Mouse (Mus musculus): ENCODE results near the gene Fancd2. TPM values are rescaled to one million over a fixed set of nuclear protein-coding genes. Genes with fewer than 3 reads are reported as not detected.

The Fancd2 gene
- polyA plus RNA-seq, 1 experiment from 2014 or later, result 13.1 TPM

DNA sequence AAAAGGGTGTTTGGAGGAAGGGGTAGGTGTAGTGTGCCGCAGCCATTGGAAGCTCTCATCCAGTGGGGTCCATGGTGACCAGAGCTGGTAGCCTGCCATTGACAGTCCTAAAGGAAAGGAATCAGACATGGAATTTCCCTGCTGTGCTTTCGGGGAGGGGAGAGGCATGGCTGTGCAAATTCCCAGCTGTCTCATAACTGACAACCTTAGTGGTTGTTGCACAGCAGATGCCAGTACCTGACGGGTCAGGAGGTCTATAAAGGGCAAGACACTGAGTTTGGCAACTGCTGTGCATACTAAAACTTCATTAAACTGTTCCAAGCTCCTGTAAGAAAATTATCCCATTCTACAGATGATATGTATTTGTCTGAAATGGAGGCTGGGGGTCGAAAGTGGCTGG lies 66.5 kb downstream of the Fancd2 start:
- Histone ChIP-seq H3K9ac (ENCODE audit: low read length) (no peak overlapping the region), H3K4me3 (ENCODE audit: low read depth, low read length) (no peak overlapping the region), H3K4me2 (ENCODE audit: low read length) (no peak overlapping the region), H3K36me3 (ENCODE audit: control insufficient read depth, insufficient read depth, low read length) (no peaks in the 10 kb centered on the region), H3K27ac (ENCODE audit: low read depth) (no peak overlapping the region), H3K4me1 (replicated peaks; ENCODE audit: control insufficient read depth, insufficient read depth, low read length) (0 out of 2 replicates have a peak, but pooled peaks cover 4% of the 10 kb centered on the region), H3K9me3 (ENCODE audit: control insufficient read depth, low read length) (no peaks in the 10 kb centered on the region), H3K27me3 (replicated peaks; ENCODE audit: control insufficient read depth, insufficient read depth, low read length) (no peaks in the 10 kb centered on the region)
- 88% methylated on average over 4 of the region's 4 CpGs for WGBS
- DNase-seq (ENCODE audit: low spot score) (no peak), ATAC-seq (replicated peaks; ENCODE audit: low FRiP score, low TSS enrichment, low read depth) (no peak)

GRCm38 (mm10) chr6:113599833-113600232 lies 68.4 kb downstream of the Fancd2 start:
- 63% methylated on average over 5 of the region's 5 CpGs for WGBS
- Histone ChIP-seq H3K4me3 (ENCODE audit: low read depth, low read length) (no peak overlapping the region), H3K27me3 (replicated peaks; ENCODE audit: control insufficient read depth, insufficient read depth, low read length) (no peaks in the 10 kb centered on the region), H3K9ac (ENCODE audit: low read length) (no peak overlapping the region), H3K4me1 (replicated peaks; ENCODE audit: control insufficient read depth, insufficient read depth, low read length) (0 out of 2 replicates have a peak, but pooled peaks cover 4% of the 10 kb centered on the region), H3K4me2 (ENCODE audit: low read length) (no peak overlapping the region), H3K36me3 (ENCODE audit: control insufficient read depth, insufficient read depth, low read length) (no peaks in the 10 kb centered on the region), H3K9me3 (ENCODE audit: control insufficient read depth, low read length) (no peaks in the 10 kb centered on the region), H3K27ac (ENCODE audit: low read depth) (no peak overlapping the region)
- ATAC-seq (replicated peaks; ENCODE audit: low FRiP score, low TSS enrichment, low read depth) (no peak), DNase-seq (ENCODE audit: low spot score) (no peak)

- 36% methylated on average over 23 of the region's 23 CpGs for WGBS
- Histone ChIP-seq H3K4me1 (replicated peaks; ENCODE audit: control insufficient read depth, insufficient read depth, low read length) (peaks cover 8% of the 10 kb centered on the region), H3K9me3 (ENCODE audit: control insufficient read depth, low read length) (no peaks in the 10 kb centered on the region), H3K4me2 (ENCODE audit: low read length) (0 out of 2 replicates have a peak within 1 kb of the TSS, but pooled peaks have one; percentile 7), H3K4me3 (ENCODE audit: low read depth, low read length) (no peak within 1 kb of the TSS), H3K27me3 (replicated peaks; ENCODE audit: control insufficient read depth, insufficient read depth, low read length) (no peaks in the 10 kb centered on the region), H3K9ac (ENCODE audit: low read length) (0 out of 2 replicates have a peak within 1 kb of the TSS, but pooled peaks have one; percentile 3), H3K36me3 (ENCODE audit: control insufficient read depth, insufficient read depth, low read length) (no peaks in the 10 kb centered on the region), H3K27ac (ENCODE audit: low read depth) (0 out of 2 replicates have a peak within 1 kb of the TSS, but pooled peaks have one; percentile 4)
- ATAC-seq (replicated peaks; ENCODE audit: low FRiP score, low TSS enrichment, low read depth), result no peak
- peak; percentile 53 for DNase-seq (ENCODE audit: low spot score)
These were observed 69.2 kb downstream of the Fancd2 start, which contains the start of gene Fancd2os for GRCm38 (mm10) chr6:113600543-113601139. Gene Fancd2os (minus strand): TSS chr6:113600715.

GRCm38 (mm10) chr6:113602821-113603220 lies 71.3 kb downstream of the Fancd2 start:
- Histone ChIP-seq H3K36me3 (ENCODE audit: control insufficient read depth, insufficient read depth, low read length) (0 out of 2 replicates have a peak, but pooled peaks cover 8% of the 10 kb centered on the region), H3K4me1 (replicated peaks; ENCODE audit: control insufficient read depth, insufficient read depth, low read length) (peaks cover 19% of the 10 kb centered on the region), H3K9ac (ENCODE audit: low read length) (no peak overlapping the region), H3K4me3 (ENCODE audit: low read depth, low read length) (no peak overlapping the region), H3K27me3 (replicated peaks; ENCODE audit: control insufficient read depth, insufficient read depth, low read length) (no peaks in the 10 kb centered on the region), H3K4me2 (ENCODE audit: low read length) (no peak overlapping the region), H3K27ac (ENCODE audit: low read depth) (no peak overlapping the region), H3K9me3 (ENCODE audit: control insufficient read depth, low read length) (no peaks in the 10 kb centered on the region)
- ATAC-seq (replicated peaks; ENCODE audit: low FRiP score, low TSS enrichment, low read depth) (no peak), DNase-seq (ENCODE audit: low spot score) (no peak)
- WGBS, result 94% methylated on average over 6 of the region's 6 CpGs

DNA sequence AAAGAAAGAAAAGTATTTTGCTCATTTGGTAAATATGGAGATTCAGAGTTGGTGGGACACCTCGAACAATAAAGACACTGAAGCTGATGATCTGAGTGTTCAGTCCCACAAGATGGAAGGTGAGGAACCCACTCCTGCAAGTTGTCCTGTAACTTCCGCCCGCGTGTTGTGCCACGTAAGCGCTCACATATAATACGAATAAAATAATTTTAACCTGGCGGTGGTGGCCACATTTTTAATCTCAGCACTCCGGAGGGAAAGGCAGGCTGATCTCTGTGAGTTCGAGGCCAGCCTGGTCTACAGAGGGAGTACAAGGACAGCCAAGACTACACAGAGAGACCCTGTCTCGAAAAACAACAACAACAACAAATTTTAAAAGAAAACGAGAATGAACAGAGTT lies 72.5 kb downstream of the Fancd2 start:
- 54% methylated on average over 12 of the region's 12 CpGs for WGBS
- H3K9ac ChIP-seq (ENCODE audit: low read length), result peak overlapping the region; percentile 72
- H3K9me3 ChIP-seq (ENCODE audit: control insufficient read depth, low read length), result no peaks in the 10 kb centered on the region
- H3K27me3 ChIP-seq (replicated peaks; ENCODE audit: control insufficient read depth, insufficient read depth, low read length), result no peaks in the 10 kb centered on the region
- peak overlapping the region; percentile 66; the same call in 1 of the 2 replicates for H3K27ac ChIP-seq (ENCODE audit: low read depth)
- ATAC-seq (replicated peaks; ENCODE audit: low FRiP score, low TSS enrichment, low read depth) (no peak; the same call in 1 of the 2 replicates), DNase-seq (ENCODE audit: low spot score) (no peak)
- H3K4me3 ChIP-seq (ENCODE audit: low read depth, low read length), result peak overlapping the region; percentile 87
- H3K4me1 ChIP-seq (replicated peaks; ENCODE audit: control insufficient read depth, insufficient read depth, low read length), result peaks cover 19% of the 10 kb centered on the region
- peak overlapping the region; percentile 52 for H3K4me2 ChIP-seq (ENCODE audit: low read length)
- 0 out of 2 replicates have a peak, but pooled peaks cover 11% of the 10 kb centered on the region for H3K36me3 ChIP-seq (ENCODE audit: control insufficient read depth, insufficient read depth, low read length)

DNA sequence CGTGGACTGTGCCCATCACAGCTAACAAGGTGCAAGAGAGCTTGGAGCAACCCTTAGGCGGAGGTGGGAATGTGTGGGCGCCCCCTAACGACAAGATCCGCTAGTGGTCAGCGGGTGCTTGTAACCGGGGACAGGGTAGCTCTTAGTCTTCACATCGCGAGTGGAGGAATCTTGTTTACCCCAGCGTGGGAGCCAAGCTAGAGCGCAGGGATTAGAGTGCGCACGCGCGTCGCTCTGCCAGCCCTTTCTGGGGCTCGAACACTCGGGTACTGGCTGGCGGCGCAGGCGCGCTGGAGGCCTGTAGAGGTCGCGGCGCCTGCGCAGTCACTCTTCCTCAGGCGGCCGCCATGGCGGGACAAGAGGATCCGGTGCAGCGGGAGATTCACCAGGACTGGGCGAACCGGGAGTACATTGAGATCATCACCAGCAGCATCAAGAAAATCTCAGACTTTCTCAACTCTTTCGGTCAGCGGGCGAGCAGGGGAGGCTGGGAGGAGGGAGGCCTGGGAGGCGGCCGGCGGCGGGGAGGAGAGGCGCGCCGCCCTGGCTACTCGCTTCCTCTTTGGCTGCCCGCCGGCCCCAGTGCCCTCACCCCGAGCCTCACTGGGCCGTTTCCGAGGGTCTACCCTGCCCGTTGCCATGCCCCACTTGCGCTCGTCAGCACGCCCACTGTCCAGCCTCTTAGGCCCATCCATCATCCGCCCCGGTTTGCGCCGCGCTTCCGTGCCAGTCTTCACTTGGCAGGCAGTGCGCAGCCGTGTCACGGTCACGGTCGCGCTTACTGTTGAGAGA lies 73.1 kb downstream of the Fancd2 start, which contains the start of gene Brk1:
Brk1 (plus strand) TSS at position 341 of the 792 bp plus-strand sequence.
- ATAC-seq (replicated peaks; ENCODE audit: low FRiP score, low TSS enrichment, low read depth), result peak; percentile 81
- Histone ChIP-seq H3K9me3 (ENCODE audit: control insufficient read depth, low read length) (no peaks in the 10 kb centered on the region), H3K27ac (ENCODE audit: low read depth) (peak within 1 kb of the TSS; percentile 66), H3K36me3 (ENCODE audit: control insufficient read depth, insufficient read depth, low read length) (0 out of 2 replicates have a peak, but pooled peaks cover 11% of the 10 kb centered on the region), H3K4me1 (replicated peaks; ENCODE audit: control insufficient read depth, insufficient read depth, low read length) (peaks cover 19% of the 10 kb centered on the region), H3K27me3 (replicated peaks; ENCODE audit: control insufficient read depth, insufficient read depth, low read length) (no peaks in the 10 kb centered on the region), H3K4me2 (ENCODE audit: low read length) (peak within 1 kb of the TSS; percentile 87), H3K9ac (ENCODE audit: low read length) (peak within 1 kb of the TSS; percentile 72), H3K4me3 (ENCODE audit: low read depth, low read length) (peak within 1 kb of the TSS; percentile 87)
- under 1% methylated on average over 65 of the region's 65 CpGs for WGBS
- peak; percentile 94 for DNase-seq (ENCODE audit: low spot score)

DNA sequence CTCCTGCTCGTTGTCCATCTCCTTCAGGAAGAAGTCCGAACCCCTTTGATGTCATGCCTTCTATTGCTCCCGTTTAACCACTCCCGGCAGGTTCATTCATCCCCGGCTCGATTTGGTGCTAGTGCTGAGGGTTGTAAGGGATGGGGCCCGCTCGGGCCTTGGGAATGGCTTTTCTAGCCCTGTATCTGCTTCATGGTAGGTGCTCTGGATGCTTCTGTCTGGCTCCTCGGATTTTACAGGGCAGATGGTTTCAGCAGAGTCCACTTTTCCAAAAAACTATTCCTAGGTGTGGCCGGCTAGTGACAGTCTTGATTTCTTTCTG lies 73.7 kb downstream of the Fancd2 start:
- DNase-seq (ENCODE audit: low spot score) (no peak), ATAC-seq (replicated peaks; ENCODE audit: low FRiP score, low TSS enrichment, low read depth) (no peak)
- H3K27me3 ChIP-seq (replicated peaks; ENCODE audit: control insufficient read depth, insufficient read depth, low read length), result no peaks in the 10 kb centered on the region
- peak overlapping the region; percentile 87 for H3K4me3 ChIP-seq (ENCODE audit: low read depth, low read length)
- H3K4me1 ChIP-seq (replicated peaks; ENCODE audit: control insufficient read depth, insufficient read depth, low read length), result peaks cover 19% of the 10 kb centered on the region
- H3K9me3 ChIP-seq (ENCODE audit: control insufficient read depth, low read length), result no peaks in the 10 kb centered on the region
- peak overlapping the region; percentile 87 for H3K4me2 ChIP-seq (ENCODE audit: low read length)
- H3K9ac ChIP-seq (ENCODE audit: low read length), result peak overlapping the region; percentile 72
- H3K36me3 ChIP-seq (ENCODE audit: control insufficient read depth, insufficient read depth, low read length), result peaks cover 15% of the 10 kb centered on the region; the same call in 1 of the 2 replicates
- 4% methylated on average over 10 of the region's 10 CpGs for WGBS
- H3K27ac ChIP-seq (ENCODE audit: low read depth), result peak overlapping the region; percentile 66; the same call in 1 of the 2 replicates

DNA sequence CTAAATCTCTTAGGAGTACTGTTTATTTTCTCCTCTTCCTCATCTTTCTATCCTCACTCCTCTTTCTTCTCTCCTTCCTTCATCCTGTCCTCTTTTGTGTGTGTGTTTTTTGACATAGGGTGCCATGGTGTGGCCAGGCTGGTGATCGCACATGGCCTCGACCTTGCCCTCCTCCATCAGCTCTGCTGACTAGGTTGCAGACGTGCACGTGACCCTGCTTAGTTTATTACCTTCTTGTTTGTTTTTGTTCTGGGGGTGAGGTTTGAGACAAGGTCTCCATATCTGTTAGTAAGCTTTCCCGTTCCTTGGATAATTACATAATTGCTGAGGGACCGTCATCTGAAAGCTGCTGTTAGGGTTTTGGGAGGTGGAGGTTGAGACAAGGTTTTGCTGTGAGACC lies 77.4 kb downstream of the Fancd2 start:
- Histone ChIP-seq H3K9me3 (ENCODE audit: control insufficient read depth, low read length) (no peaks in the 10 kb centered on the region), H3K36me3 (ENCODE audit: control insufficient read depth, insufficient read depth, low read length) (peaks cover 40% of the 10 kb centered on the region; the same call in 1 of the 2 replicates), H3K4me1 (replicated peaks; ENCODE audit: control insufficient read depth, insufficient read depth, low read length) (peaks cover 15% of the 10 kb centered on the region), H3K4me3 (ENCODE audit: low read depth, low read length) (no peak overlapping the region), H3K9ac (ENCODE audit: low read length) (no peak overlapping the region), H3K27me3 (replicated peaks; ENCODE audit: control insufficient read depth, insufficient read depth, low read length) (no peaks in the 10 kb centered on the region), H3K27ac (ENCODE audit: low read depth) (no peak overlapping the region), H3K4me2 (ENCODE audit: low read length) (no peak overlapping the region)
- 57% methylated on average over 6 of the region's 6 CpGs for WGBS
- DNase-seq (ENCODE audit: low spot score) (no peak), ATAC-seq (replicated peaks; ENCODE audit: low FRiP score, low TSS enrichment, low read depth) (no peak)

Data from intestine, embryonic 14.5 days (tissue).